Mouse (Mus musculus) embryo, embryonic 11 days (tissue): ENCODE measurements around the gene Resf1.
"Not testable (repeated sequence)": the region's sequence is repeated elsewhere in the genome, so short reads cannot be mapped to it uniquely, and the experiment has no call there.

Source experiments
- DNase-seq: peaks from one replicate; pipeline ENCODE4 v3.0.0-alpha.2; 2015

Resf1 gene

DNA sequence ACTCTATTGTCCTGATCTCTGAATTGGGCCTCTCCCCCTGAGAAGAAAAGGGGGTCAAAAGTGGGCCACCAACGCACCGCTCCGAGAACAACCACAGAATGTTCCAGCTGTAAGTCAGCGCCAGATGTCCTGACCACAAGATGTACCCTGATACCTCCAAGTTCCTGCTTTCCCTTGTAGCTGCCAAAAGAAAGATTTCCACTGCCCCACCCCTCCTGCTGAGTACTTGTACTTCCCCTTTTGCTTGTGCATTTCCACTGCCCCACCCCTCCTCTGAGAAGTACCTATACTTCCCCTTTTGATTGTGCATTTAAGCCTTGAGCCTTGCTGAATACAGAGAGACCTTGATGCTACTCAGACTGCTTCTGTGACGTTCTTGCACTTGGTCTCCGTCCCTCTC lies 39.0 kb downstream of the Resf1 start:
- not testable (repeated sequence) for DNase-seq

DNA sequence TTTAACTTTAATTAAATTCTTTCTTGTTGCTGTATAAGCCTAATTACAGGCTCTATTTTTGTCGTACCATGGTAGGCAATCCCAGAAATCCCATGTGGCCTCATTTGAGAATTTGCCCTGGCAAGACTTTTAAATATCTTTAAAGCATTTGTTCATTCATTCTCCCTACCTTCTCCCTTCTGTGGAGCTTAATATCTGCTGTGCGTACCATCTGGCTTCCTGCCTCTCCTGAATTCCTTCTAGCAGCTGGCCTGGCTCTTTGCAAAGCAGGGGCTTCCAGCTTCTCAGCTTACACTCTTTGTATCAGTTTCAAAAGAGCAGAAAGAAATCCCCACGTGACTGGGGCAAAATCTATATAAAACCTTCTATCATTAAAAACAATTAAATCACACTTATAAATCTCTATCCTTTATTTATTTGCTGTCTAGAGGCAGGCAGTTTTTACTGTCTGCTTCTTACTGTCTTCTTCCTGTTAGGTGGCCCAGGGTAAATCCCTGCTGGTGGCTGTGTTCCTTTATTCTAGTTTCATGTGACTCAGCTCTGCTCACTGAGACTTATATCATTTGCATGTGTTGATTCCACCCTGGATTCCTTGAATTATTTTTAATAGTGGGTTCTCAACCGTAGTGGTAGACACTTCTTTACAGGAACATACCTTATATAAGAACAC lies 45.7 kb downstream of the Resf1 start:
- DNase-seq: peak; percentile 13

DNA sequence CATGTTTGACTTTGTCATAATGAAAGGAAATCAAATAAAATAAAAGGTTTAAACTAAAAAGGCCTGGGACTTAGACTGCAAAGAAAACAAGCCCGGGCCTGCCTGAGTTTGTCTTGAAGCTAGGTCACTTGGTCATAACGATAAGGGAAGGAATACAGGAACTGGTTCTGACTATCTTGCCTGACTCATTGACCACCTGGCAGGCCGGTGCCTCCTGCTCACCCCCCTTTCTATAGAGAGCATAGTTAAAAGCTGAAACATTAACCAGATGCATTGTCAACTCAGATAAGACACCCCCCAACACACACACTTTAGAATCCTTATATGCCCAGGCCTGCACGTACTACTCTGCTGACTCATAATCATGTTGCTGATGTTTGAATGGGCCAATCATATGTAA lies 46.6 kb downstream of the Resf1 start:
- not testable (repeated sequence) for DNase-seq

DNA sequence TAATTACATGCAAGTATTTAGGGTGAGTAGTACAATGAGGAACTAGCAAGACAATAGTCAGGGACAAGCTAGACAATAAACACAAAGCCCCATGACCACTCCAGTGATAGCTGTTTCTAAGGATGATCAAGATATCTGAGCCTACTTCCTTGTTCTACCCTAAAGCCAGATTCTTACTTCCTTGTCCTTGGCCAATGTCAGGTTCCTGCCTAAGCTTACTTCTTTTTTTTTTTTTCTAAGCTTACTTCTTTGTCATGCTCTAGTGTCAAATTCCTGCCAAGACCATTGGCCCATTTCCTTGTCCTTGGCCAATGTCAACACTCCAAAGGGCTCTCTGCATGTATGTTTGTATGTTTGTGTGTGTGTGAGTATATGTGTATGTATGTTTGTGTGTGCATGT lies 47.9 kb downstream of the Resf1 start:
- DNase-seq: no peak

DNA sequence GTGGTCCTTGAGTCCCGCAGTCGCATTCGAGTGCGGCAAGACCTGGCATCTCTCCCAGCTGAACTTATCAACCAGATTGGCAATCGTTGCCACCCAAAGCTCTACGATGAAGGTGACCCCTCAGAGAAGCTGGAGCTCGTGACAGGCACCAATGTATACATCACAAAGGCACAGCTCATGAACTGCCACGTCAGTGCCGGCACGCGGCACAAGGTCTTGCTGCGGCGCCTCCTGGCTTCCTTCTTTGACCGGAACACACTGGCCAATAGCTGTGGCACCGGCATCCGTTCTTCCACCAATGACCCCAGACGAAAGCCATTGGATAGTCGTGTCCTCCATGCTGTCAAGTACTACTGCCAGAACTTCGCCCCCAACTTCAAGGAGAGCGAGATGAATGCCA lies 53.3 kb downstream of the Resf1 start:
- DNase-seq: not testable (repeated sequence)

DNA sequence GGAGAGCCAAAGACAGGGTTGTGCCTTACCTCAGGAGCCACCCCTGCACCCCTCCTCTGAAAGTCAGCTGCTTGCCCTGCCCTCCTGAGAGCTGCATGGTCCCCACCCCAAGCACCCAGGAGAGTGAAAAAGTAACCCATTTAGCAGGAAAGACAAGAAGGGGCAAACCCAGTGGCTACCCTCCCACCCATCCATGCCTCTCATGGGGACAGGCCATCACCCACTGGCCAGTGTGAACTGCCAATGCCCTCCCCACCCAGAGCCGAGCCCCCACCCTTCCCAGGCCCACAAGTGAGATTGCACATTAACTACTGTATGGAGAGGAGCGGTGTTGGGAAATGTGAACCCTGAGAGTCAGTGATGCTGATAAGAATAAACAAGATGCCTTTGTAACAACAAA lies 56.8 kb downstream of the Resf1 start:
- not testable (repeated sequence) for DNase-seq

DNA sequence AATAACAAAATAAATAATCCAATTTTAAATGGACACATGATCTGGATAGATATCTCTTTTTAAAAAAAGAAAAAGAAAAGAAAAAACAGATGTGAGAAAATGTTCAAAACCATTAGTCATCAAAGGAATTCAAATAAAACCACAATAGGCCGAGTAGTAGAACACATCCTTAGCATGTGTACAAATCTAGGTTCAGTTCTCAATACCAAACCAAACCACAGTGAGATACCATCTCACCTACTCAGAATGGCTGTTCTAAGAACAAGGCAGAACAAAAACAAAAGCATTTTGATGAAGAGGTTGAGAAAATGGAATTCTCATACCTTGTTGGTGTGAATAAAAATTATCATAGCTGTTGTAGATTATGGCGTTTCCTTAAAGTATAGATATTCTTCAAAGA lies 57.2 kb downstream of the Resf1 start:
- no peak for DNase-seq

DNA sequence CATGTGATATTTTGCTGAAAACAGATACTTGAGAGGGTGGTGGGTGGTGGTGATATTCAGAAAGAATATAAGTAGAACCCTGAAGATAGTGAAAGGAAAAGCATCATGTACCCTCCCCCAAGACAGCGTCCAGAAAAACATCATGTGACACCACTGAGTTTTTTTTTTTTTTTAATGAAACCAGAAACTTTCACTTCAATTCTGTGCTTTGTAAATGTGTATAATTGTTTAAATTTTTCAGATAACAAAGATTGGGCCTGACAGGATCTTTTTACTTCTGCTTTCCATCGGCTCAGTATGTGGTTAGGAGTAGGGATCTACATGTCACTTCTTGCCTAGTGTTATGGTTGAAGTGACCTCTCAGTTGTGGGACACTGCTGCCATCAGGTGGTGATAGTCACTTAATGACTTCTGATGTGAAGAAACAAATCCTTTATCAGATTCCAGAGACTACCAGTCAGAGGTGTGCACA lies 65.8 kb downstream of the Resf1 start:
- DNase-seq: peak; percentile 76

DNA sequence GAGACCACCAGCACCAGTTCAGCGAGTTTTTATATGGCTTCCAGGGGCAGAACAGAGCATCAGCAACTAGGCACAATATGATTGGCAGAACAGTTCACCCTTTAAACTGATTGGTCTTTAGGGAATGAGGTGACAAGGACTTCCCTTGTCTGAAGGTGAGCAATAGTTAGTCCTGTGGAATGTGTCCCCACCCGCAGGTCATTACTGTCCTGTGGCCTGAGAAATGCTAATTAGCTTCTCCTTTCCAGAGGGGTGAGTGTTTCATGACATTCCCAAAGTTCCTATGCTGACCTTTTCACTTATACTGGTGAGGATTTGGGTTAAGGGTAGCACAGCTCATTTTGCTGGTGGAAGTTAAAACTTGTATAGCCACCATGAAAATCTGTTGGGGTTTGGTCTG lies 74.3 kb downstream of the Resf1 start:
- DNase-seq: no peak
